Mouse (Mus musculus): ENCODE data around the gene Lysmd1.

DNA sequence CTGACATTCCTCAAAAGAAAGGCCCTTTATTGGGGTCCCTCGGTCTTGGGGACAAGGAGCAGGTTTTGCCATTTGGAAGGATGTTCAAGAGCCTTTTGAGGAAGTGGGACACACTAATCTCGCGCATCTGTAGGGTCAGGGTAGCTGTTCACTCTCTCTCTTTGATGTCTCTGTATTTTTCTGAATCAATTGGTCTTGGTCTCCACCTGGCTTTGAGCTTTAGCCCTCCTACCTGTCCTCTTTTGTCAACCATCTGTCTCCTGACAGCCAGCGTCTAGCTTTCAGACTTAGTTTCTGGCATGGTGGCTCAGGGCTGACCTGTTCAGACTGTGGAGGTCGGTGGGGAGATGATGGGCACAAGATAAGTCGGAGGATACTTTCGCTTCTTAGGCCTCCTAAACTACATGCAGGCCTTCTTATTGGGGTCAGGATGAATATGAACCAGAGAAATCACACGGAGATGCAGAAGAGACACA, 25.7 kb downstream of the Lysmd1 start:
- TF ChIP-seq CTCF (IDR thresholded peaks at IDR 0.05; ENCODE audit: low read depth) (no peak), EP300 (optimal IDR thresholded peaks at IDR 0.05) (no peak)
